Mouse (Mus musculus): ENCODE measurements around the gene Olfr750.

Olfr750 gene

GRCm38 (mm10) chr14:51088166-51088969, 14.1 kb upstream of the Olfr750 start:
- peak; percentile 71 to 88 for DNase-seq (ENCODE audit: low spot score in 2 of 2)

- no peak for DNase-seq (ENCODE audit: low spot score in 2 of 2)
Measured at GRCm38 (mm10) chr14:51087762-51088161, 13.5 kb upstream of the Olfr750 start.

DNA sequence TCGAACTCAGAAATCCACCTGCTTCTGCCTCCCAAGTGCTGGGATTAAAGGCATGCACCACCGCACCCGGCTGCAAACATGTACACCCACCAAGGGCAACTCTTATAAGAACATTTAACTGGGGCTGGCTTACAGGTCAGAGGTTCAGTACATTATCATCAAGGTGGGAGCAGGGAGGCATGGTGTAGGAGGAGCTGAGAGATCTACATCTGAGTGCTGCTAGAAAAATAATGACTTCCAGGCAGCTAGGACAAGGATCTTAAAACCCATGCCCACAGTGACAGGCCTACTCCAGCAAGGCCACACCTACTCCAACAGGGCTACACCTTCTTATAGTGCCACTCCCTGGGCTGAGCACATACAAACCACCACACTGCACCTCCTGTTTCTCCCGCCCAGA, 11.7 kb upstream of the Olfr750 start:
- no peak for DNase-seq (ENCODE audit: low spot score in 2 of 2)

DNA sequence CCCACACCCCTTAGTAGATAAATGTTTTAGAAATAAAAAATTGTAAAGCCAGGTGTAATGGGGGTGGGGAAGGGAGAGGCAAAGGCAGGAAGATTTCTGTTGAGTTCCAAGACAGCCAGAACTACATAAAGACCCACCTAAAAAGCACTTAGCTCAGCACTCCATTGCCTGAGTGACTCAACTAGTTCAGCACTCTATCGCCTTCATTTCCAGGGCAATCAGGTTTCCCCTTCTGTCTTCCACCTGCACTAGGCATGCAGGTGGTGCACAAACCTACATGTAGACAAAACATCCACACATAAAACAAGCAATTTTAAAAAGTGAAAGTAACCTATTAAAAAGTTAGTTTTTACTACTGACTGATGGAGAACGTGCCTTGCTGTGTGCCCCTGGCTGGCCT, 10.9 kb upstream of the Olfr750 start:
- no peak for DNase-seq (ENCODE audit: low spot score in 2 of 2)

DNA sequence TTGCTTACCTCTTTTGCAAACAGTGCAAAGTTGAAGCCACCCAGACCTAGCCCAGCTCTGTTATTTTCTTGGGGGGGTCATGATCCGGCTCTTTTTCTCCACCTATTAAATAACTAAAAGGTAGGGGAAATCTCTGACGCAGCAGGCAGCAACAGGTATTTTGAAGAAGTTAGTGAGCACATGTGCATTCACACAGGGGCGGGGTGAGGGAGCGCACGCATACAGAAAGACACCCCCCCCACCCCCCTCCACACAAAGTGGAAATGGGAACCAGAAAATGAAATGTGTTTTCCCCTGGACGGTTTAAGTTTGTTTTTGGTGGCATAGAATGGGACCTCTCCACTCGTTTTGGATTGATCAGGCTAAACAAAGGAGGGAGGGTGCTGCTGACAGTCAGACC, 9.6 kb upstream of the Olfr750 start:
- no peak for DNase-seq (ENCODE audit: low spot score in 2 of 2)

DNA sequence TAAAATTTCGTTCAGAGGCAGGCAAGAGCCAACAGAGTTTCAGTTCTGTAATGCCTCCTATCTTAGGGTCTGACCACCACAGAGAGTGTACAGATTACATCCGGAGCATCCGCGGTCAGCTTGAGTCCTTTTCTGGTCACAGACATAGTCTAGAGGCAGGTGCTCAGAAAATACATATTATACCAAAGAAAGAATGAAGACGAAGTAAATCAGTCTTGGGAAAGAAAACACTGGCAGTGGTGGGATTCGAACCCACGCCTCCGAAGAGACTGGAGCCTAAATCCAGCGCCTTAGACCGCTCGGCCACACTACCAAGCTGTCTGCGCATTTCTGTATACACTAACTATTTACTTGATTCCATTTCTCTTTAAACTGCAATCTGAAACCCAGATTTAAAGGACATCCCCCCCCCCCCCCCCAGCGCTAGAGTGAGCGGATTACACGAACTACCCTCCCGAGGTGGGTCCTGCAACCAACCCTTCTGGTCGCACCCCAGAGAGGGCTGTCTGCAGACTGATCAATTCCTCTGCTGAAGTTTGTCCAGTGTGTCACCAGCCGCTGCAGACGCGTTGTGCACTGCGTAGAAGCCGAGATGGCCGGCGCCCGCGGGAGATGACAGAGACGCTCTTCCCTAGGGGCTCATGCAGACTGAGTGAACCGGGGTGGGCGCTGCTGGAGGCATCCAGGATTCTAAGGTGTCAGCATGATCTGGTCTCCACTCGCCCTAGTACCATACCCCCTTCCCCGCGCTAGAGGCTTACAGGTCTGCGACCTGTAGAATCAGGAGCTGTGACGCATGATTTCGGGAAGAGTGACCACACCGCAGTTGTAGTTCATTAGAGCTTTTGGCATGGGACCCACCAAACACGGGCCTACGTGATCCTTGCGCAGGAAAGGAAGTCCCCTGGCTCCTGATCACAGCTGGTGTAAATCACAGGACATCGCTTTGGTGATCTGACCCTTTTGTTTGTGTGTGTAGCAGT, 8.7 kb upstream of the Olfr750 start:
- DNase-seq (ENCODE audit: low spot score in 2 of 2) = peak in 1 of 2 experiments; percentile 57

DNA sequence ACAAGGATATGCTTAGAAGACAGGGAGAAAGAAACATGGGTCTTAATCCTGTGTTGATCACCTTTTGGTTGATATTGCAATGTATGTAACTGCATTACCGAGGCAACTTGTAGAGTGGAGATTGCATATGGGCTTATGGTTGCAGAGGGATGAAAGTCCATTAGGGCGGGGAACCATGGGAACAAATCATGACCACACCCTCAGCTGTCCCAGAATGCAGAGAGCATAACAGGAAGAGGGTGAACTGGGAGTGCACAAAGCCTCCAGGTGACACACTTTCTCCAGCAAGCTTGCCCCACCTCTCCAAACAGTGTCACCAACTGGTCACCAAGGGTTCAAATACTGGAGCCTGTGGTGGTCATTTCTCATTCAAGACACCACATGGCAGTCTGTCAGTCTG, 6.8 kb upstream of the Olfr750 start:
- DNase-seq (ENCODE audit: low spot score in 2 of 2) = no peak

- DNase-seq (ENCODE audit: low spot score in 2 of 2) = no peak
Measured at GRCm38 (mm10) chr14:51079180-51079579, 4.9 kb upstream of the Olfr750 start.

DNA sequence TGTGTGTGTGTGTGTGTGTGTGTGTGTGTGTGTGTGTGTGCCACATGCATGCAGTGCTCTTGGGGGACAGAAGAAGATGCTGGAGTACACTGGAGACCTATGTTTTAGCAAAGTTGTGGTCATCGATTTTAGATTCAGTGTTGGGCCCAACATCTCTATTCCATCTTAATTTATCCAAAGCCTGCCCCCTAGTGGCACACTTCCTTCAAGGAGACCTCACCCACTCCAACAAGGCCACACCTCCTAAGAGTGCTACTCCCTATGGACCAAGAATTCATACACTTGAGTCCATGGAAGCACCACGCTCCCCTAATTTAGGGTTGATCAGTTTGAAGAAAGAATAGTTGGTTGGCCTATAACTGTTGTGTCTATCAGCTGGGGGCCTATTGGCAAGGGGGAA, 4.6 kb downstream of the Olfr750 start:
- no peak for DNase-seq (ENCODE audit: low spot score in 2 of 2)

GRCm38 (mm10) chr14:51068956-51069355, 5.3 kb downstream of the Olfr750 start:
- DNase-seq (ENCODE audit: low spot score in 2 of 2) = no peak

DNA sequence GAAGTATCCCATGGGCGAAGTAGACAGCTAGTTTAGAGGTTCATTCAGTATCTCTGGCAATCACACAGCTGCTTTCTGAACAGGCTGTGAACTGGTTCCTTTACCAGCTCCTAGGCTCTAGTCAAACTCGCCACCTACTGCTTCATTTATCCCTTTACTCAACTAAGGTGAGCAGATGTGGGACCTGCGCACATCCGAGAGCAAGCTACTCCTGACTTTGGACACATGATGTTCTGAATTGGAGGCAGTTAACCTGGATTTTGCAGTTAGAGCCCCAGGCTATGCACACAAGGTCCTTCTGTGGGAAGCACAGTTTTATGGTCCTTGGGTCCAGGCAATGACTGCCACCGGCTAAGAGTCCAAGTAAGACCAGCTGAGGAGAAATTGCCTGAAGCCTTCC, 13.5 kb downstream of the Olfr750 start:
- DNase-seq (ENCODE audit: low spot score in 2 of 2) = no peak

DNA sequence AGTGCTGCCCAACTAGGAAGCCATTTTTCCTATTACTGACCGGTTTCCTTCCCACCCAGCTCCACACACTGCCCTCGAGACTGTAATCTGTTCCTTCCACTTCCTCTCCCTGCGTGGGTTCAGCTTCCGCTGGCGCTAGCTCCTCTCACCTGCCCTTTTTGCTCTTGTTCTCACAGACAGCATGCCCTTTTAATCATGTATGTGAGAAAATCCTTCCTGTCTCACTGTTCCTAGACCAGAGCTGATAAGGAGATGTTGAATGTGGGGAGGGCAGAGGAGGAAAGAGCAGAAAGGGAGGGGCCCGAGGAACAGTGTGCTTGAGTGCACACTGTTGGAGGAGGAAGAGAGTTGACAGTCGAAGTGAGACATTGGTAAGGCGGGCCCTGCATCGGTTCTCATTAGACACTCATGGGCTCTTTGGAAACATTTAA, 16.8 kb downstream of the Olfr750 start, which contains the start of gene Rnase12:
Gene Rnase12 (minus strand): TSS at position 261 of the 431 bp plus-strand sequence.
- DNase-seq (ENCODE audit: low spot score in 2 of 2) = no peak

DNA sequence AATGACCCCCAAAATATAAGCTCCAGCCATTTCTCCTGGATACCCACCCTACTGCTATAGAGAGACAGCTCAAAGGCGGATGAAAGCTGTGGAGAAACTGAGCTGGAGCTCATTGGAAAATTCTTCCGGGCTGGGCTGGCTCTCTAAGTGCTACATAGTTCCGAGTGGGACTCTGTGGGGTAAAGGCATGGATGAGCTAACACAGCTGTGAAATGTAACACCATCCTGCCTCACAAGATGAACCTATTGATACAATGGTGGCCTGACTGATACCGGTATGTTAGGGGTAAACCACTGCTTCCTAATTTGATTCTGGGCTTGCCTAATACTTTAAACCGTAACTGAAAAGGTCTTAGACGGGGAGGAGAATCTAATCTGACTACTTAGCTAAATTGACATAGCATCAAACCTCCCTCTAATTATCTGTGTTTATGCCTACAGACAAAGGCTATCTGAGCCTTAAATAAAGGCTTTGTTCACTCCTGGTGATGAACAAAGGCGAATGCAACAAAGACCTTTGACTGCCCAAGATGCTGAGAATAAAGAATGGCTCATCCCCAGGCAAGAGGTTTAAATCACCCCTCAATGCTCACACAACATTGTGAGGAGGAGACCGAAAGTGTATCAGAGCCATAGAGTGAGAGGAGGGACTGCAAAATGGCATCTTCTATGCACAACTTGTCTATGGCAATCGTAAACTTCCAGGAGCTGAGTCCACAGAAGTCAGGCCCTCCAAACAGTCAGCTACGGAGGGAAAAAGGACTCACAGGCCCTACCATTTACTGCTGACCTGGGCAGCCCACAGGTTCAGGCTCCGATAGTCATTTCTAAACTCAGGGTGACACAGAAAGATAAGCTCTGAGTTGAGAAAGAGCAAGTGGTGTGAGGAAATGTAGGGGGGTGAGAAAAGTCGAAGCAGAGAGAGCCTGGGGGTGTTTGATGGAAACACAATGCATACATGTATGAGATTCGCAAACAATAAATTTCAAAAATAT, 19.7 kb downstream of the Olfr750 start:
- DNase-seq (ENCODE audit: low spot score in 2 of 2) = no peak

GRCm38 (mm10) chr14:51053176-51053575, 21.1 kb downstream of the Olfr750 start:
- no peak for DNase-seq (ENCODE audit: low spot score in 2 of 2)

DNA sequence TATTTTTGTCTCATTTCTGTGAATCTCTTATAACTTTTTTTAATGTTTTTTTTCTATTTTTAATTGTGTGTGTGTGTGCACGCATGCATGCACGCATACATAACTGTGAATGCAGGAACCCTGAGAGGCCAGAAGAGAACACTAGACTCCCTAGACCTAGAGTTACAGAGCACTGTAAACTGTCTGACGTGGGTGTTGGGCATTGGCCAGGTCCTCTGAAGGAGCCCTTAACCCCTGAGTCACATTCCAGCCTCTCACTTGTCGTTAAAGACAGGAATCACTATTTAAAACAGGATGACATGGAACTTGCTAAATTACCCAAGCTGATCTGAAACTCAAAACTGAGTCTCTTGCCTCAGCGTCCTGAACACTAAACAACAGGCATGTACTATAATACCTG, 22.3 kb downstream of the Olfr750 start:
- DNase-seq (ENCODE audit: low spot score in 2 of 2) = no peak

DNA sequence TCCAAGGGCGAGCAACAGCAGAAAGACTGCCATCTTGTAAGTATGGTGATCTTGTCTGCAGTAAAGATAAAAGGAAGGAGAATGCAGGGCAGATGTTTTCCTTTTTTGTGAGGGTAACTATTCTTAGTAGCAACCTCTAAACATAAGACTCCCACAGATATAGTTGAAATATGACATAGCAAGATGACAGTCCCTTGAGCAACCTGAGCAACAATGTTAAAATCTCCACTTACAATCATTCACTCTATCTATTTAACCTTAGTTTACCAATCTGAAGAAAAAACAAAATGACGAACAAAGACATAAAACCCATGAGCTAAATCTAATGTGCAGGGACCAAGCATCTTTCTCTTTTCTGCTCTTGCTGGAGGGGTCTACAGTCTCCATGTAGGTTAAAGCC, 24.2 kb downstream of the Olfr750 start, which contains the start of gene Rnase11:
Gene Rnase11 (minus strand): TSS at position 101 of the 400 bp plus-strand sequence.
- DNase-seq (ENCODE audit: low spot score in 2 of 2) = no peak

DNA sequence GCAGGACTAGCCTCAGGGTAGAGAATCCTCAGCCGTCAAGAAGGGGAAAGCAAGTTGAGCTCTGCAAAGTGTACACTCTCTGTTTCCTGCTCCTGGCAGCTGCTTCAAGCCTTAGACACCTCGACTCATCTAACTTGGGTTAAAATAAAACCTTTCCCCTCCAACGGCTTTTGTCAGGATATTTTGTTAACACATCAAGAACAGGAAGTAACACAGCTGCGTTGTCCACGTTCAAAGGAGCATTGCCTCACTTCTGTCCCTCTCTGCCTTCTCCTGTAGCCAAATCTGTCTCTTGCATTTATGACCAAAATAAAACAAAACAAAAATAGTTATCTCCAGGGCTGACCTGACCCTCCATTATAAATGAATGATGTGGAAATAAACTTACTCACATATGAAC, 26.4 kb downstream of the Olfr750 start:
- DNase-seq (ENCODE audit: low spot score in 2 of 2) = no peak

GRCm38 (mm10) chr14:51041769-51042168, 32.5 kb downstream of the Olfr750 start, which contains the start of gene Rnase9:
Gene Rnase9 (minus strand): TSS chr14:51041869.
- DNase-seq (ENCODE audit: low spot score in 2 of 2) = no peak

- DNase-seq (ENCODE audit: low spot score in 2 of 2) = no peak
Measured at GRCm38 (mm10) chr14:51036214-51036613, 38.0 kb downstream of the Olfr750 start.

GRCm38 (mm10) chr14:51035206-51035605, 39.0 kb downstream of the Olfr750 start:
- DNase-seq (ENCODE audit: low spot score in 2 of 2) = no peak
